Mouse (Mus musculus) kidney, adult 2 months (tissue): Measurements from ENCODE around the gene Olfr31.

Source experiments
- CTCF ChIP-seq: fragments of 200-500 bp; conservative IDR thresholded peaks from 2 replicates; pipeline ENCODE4 v1.5.1; 2011; ENCODE audit warnings: low read depth, mild to moderate bottlenecking, control low read depth, low read length, moderate library complexity, mixed read lengths; ENCODE audit not compliant: insufficient read depth, insufficient read length
- POLR2A ChIP-seq: fragments of 200-500 bp; IDR thresholded peaks from one replicate; pipeline ENCODE4 v1.6.1; 2011; ENCODE audit warnings: low read depth, low read length, control low read depth

DNA sequence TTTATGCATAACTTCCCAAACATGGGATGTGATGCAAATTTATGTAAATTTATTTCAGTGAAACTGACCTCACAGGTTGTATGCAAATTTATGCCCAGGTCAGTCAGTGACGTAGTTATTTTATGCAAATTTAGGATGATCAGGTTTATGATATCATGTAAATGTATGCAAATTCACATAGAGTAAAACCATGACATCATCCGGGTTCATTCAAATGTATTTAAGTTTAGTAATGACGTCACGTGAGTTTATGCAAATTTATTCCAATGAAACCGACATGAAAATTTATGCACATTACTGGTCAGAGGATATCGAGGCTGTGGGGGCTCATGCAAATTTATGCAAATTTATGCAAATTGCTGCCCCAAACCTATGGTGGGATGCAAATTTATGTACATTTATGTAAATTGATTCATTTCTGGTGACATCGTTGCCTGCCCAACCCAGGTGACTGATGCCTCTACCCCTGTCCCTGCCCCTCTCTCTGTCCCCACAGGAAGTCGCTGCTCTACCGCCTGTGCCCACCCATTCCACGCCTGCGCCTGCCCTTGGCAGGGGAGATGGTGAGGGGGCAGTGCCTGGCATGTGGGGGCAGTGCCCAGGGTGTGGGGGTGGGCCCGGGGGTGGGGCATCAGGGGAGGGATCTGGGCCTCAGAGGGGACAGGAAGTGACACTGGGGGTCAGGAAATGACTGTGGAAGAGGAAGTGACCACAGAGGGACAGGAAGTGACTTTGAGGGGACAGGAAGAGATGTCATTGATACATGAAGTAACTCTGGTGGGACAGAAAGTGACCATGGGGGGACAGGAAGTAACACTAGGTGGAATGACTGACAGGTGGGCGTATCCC lies 32.1 kb downstream of the Olfr31 start:
- TF ChIP-seq CTCF: no peak
- TF ChIP-seq POLR2A: no peak
